Mouse (Mus musculus) small intestine, adult 2 months (tissue): ENCODE measurements around the gene Rabl6. TPM values are rescaled to one million over a fixed set of nuclear protein-coding genes. Genes with fewer than 3 reads are reported as not detected.
"Not testable (repeated sequence)": the region's sequence is repeated elsewhere in the genome, so short reads cannot be mapped to it uniquely, and the experiment has no call there.

Experiments used
- H3K27ac ChIP-seq: fragments of 200-500 bp; 2 replicates; pipeline ENCODE4 v1.5.1; 2012; ENCODE audit warnings: low read depth, low read length, control low read depth, inconsistent platforms; ENCODE audit not compliant: insufficient read depth
- H3K27me3 ChIP-seq: fragments of 200-500 bp; 2 replicates; pipeline ENCODE4 v1.6.1; 2012; ENCODE audit warnings: mild to moderate bottlenecking, moderate library complexity, low read length, inconsistent platforms; ENCODE audit not compliant: control insufficient read depth, insufficient read depth
- H3K36me3 ChIP-seq: fragments of 200-500 bp; 2 replicates; pipeline ENCODE4 v1.6.1; 2012; ENCODE audit warnings: mild to moderate bottlenecking, low read length, control low read depth, inconsistent platforms; ENCODE audit not compliant: control insufficient read depth, insufficient read depth
- H3K4me1 ChIP-seq: fragments of 200-500 bp; 2 replicates; pipeline ENCODE4 v1.6.1; 2012; ENCODE audit warnings: low read length, inconsistent platforms, mixed read lengths; ENCODE audit not compliant: control insufficient read depth, insufficient read depth, insufficient read length
- H3K4me3 ChIP-seq: fragments of 200-500 bp; 2 replicates; pipeline ENCODE4 v1.5.1; 2012; ENCODE audit warnings: low read depth, mild to moderate bottlenecking, control low read depth, inconsistent platforms, low read length, moderate library complexity
- CTCF ChIP-seq: fragments of 200-500 bp; IDR thresholded peaks from 2 replicates; pipeline ENCODE4 v1.5.1; 2012; ENCODE audit warnings: low read depth, mild to moderate bottlenecking, control low read depth, inconsistent platforms, low read length, moderate library complexity, mixed read lengths; ENCODE audit not compliant: insufficient replicate concordance, insufficient read length; ENCODE audit errors: extremely low read depth
- POLR2A ChIP-seq: fragments of 200-500 bp; IDR thresholded peaks from 2 replicates; pipeline ENCODE4 v1.6.1; 2012; ENCODE audit warnings: low read depth, mild to moderate bottlenecking, control low read depth, inconsistent platforms, low read length, moderate library complexity
- WGBS: fragments of 180-500 bp; shearing (Covaris S2); methylation state at CpG from one replicate; pipeline ENCODE4 v1.1.7; 2018; 5-methylcytosine and 5-hydroxymethylcytosine counted together
- polyA plus RNA-seq: library from polyadenylated mRNA; depleted of rRNA; stranded (reverse); fragments of >200 nt; gene quantifications from 2 replicates; pipeline ENCODE4 v1.2.3, GENCODE M21; 2012

Rabl6 gene
- polyA plus RNA-seq, 1 experiment = 47.6 TPM

- Histone ChIP-seq H3K36me3 (peaks cover 37% of the 10 kb centered on the region), H3K27ac (no peak overlapping the region), H3K27me3 (no peaks in the 10 kb centered on the region), H3K4me3 (no peak overlapping the region), H3K4me1 (peaks cover 53% of the 10 kb centered on the region)
- 93% methylated on average over 8 of the region's 8 CpGs for WGBS
- TF ChIP-seq POLR2A (no peak), CTCF (no peak)
Observed at GRCm38 (mm10) chr2:25565741-25566140, 42.6 kb downstream of the Rabl6 start.

- Histone ChIP-seq H3K4me1 (peaks cover 30% of the 10 kb centered on the region), H3K36me3 (peaks cover 46% of the 10 kb centered on the region), H3K4me3 (no peak overlapping the region), H3K27me3 (no peaks in the 10 kb centered on the region), H3K27ac (peak overlapping the region; percentile 52)
- TF ChIP-seq POLR2A = no peak
- TF ChIP-seq CTCF = no peak
- WGBS = 79% methylated on average over 9 of the region's 9 CpGs
Observed at GRCm38 (mm10) chr2:25561946-25562345, 46.4 kb downstream of the Rabl6 start.

- H3K36me3 ChIP-seq = peaks cover 45% of the 10 kb centered on the region
- H3K27me3 ChIP-seq = no peaks in the 10 kb centered on the region
- H3K4me1 ChIP-seq = peaks cover 32% of the 10 kb centered on the region
- H3K27ac ChIP-seq = no peak overlapping the region
- H3K4me3 ChIP-seq = no peak overlapping the region
- TF ChIP-seq CTCF (no peak), POLR2A (no peak)
- 90% methylated on average over 8 of the region's 8 CpGs for WGBS
Observed at GRCm38 (mm10) chr2:25560551-25560950, 47.8 kb downstream of the Rabl6 start.

- H3K27me3 ChIP-seq = no peaks in the 10 kb centered on the region
- H3K4me1 ChIP-seq = peaks cover 22% of the 10 kb centered on the region
- WGBS = 35% methylated on average over 6 of the region's 6 CpGs
- peaks cover 38% of the 10 kb centered on the region for H3K36me3 ChIP-seq
- no peak for TF ChIP-seq POLR2A
- peak overlapping the region; percentile 84 for H3K27ac ChIP-seq
- peak overlapping the region; percentile 89; the same call in 1 of the 2 replicates for H3K4me3 ChIP-seq
Observed at GRCm38 (mm10) chr2:25558774-25559173, 49.5 kb downstream of the Rabl6 start.

GRCm38 (mm10) chr2:25557964-25558360 is 50.4 kb downstream of the Rabl6 start:
- Histone ChIP-seq H3K27ac (peak overlapping the region; percentile 84), H3K36me3 (peaks cover 30% of the 10 kb centered on the region), H3K27me3 (no peaks in the 10 kb centered on the region), H3K4me3 (peak overlapping the region; percentile 89), H3K4me1 (peaks cover 15% of the 10 kb centered on the region)
- under 1% methylated on average over 24 of the region's 24 CpGs for WGBS
- TF ChIP-seq CTCF (no peak), POLR2A (no peak)

GRCm38 (mm10) chr2:25557221-25557963 is 50.9 kb downstream of the Rabl6 start, which contains the start of gene Edf1:
TSS of gene Edf1 (plus strand) at chr2:25557847.
- H3K4me1 ChIP-seq = peaks cover 12% of the 10 kb centered on the region
- H3K27me3 ChIP-seq = no peaks in the 10 kb centered on the region
- under 1% methylated on average over 61 of the region's 61 CpGs for WGBS
- H3K36me3 ChIP-seq = peaks cover 25% of the 10 kb centered on the region
- H3K4me3 ChIP-seq = peak within 1 kb of the TSS; percentile 89
- peak within 1 kb of the TSS; percentile 84 for H3K27ac ChIP-seq
- TF ChIP-seq POLR2A (peak; percentile 86), CTCF (no peak)

- WGBS = 48% methylated on average over 1 of the region's 1 CpGs
- no peak overlapping the region for H3K27ac ChIP-seq
Observed at GRCm38 (mm10) chr2:25556296-25556695, 52.0 kb downstream of the Rabl6 start.

GRCm38 (mm10) chr2:25555479-25555878 is 52.8 kb downstream of the Rabl6 start:
- 69% methylated on average over 2 of the region's 2 CpGs for WGBS
- H3K27ac ChIP-seq = not testable (repeated sequence)

More at GRCm38 (mm10) chr2:25556296-25556695, 52.0 kb downstream of the Rabl6 start:
- Histone ChIP-seq H3K36me3 (peaks cover 15% of the 10 kb centered on the region), H3K4me3 (no peak overlapping the region), H3K27me3 (no peaks in the 10 kb centered on the region), H3K4me1 (peaks cover 2% of the 10 kb centered on the region; the same call in 1 of the 2 replicates)
- no peak for TF ChIP-seq POLR2A
- no peak for TF ChIP-seq CTCF

GRCm38 (mm10) chr2:25553171-25553786 is 55.0 kb downstream of the Rabl6 start:
- H3K27me3 ChIP-seq, H3K27ac ChIP-seq, H3K36me3 ChIP-seq, H3K4me3 ChIP-seq: not testable (repeated sequence)
- WGBS = 89% methylated on average over 4 of the region's 4 CpGs
- H3K4me1 ChIP-seq = peaks cover 16% of the 10 kb centered on the region; the same call in 1 of the 2 replicates

More at GRCm38 (mm10) chr2:25555479-25555878, 52.8 kb downstream of the Rabl6 start:
- not testable (repeated sequence) for H3K36me3 ChIP-seq, H3K4me3 ChIP-seq, H3K4me1 ChIP-seq, H3K27me3 ChIP-seq
